Mouse (Mus musculus): ENCODE measurements at regions not wholly inside any gene's neighbourhood (a gene's known extent, or its start where the extent isn't known, plus 50 kb on each side); places are given as distances from the start of the nearest gene placed in this dataset.
"Not testable (repeated sequence)": the region's sequence is repeated elsewhere in the genome, so short reads cannot be mapped to it uniquely, and the experiment has no call there.

DNA sequence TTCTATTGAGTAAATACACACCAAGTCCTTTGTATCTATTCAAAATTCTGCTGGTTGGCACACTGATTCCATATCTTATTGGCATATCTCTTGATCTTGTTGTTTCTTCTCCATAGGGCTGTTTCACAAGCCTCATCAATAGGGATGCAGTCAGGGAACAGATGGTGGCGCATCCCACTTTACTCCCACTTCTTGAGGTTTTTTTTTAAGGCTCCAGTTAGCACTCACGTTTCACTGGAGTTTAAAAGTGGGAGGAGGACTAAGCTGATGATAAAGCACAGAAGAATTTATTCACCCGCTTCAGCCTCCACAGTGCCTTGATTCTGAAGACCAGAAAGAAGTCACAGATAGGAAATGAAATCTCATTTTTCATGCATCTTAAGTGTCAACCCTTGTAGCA is 199.8 kb downstream of the Fam198b start:
- Histone ChIP-seq H3K27me3 (replicated peaks) (no peaks in the 10 kb centered on the region), H3K4me1 (no peaks in the 10 kb centered on the region; the same call in 1 of the 2 replicates), H3K4me2 (no peak overlapping the region), H3K9ac (no peak overlapping the region), H3K9me3 (no peaks in the 10 kb centered on the region), H3K36me3 (replicated peaks) (no peaks in the 10 kb centered on the region), H3K4me3 (no peak overlapping the region), H3K27ac (no peak overlapping the region)
- 75% methylated on average over 3 of the region's 3 CpGs for WGBS
- no peak for ATAC-seq (replicated peaks)

DNA sequence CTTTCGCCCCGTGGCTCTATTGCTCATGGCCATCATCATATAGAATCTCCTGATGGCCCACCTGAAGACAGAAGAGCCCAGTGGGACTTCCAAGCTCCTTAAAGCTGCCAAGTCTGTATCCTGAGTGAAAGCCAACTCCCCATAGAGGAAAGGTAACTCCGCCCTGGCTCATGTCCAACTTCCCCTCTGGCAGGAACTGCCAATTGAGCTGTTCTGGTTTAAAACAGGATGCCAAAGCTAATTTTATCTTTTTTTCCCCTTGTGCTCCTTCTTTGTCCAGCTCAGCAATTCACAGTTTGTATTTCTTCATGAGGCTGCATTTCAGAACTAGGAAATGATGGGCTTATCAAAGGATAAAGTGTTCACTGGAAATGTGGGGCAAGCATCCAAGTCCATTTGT is 215.3 kb downstream of the Fam198b start:
- 89% methylated on average over 3 of the region's 3 CpGs for WGBS
- no peaks in the 10 kb centered on the region for H3K27me3 ChIP-seq (replicated peaks)
- no peaks in the 10 kb centered on the region for H3K9me3 ChIP-seq

DNA sequence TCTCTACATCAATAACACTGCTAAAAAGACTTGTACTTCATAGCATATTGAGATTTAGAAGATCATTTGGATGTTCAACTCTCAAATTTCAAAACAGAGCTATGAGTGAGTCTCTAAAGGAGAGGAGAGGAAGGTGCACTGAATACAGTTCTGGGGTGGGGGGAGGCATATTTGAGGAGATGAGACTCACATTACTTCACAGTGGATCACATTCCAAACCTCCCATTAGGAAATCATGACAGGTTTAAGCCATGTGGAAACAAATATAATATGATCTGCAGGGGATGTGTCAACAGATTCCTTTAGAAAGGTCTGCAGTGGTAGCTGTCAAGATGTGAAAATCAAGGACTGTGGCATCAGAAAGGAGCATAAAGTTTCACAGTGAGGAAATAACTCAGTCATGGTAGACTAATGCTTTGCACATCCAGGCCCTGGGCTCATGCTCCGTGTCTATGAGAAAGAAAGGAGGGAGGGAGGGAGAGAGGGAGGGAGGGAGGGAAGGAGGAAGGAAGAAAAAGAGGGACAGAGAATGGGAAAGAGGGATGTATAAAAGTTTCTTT is 235.9 kb downstream of the Fam198b start:
- Histone ChIP-seq H3K36me3 (replicated peaks) (no peaks in the 10 kb centered on the region), H3K4me3 (no peak overlapping the region), H3K9ac (no peak overlapping the region), H3K4me1 (no peaks in the 10 kb centered on the region), H3K9me3 (no peaks in the 10 kb centered on the region), H3K4me2 (no peak overlapping the region), H3K27ac (no peak overlapping the region), H3K27me3 (replicated peaks) (no peaks in the 10 kb centered on the region)
- no peak for ATAC-seq (replicated peaks)
- 55% methylated on average over 1 of the region's 1 CpGs for WGBS

More for the DNA sequence above, 215.3 kb downstream of the Fam198b start:
- Histone ChIP-seq H3K4me3 (no peak overlapping the region), H3K27ac (no peak overlapping the region), H3K9ac (no peak overlapping the region), H3K4me1 (no peaks in the 10 kb centered on the region), H3K36me3 (replicated peaks) (no peaks in the 10 kb centered on the region), H3K4me2 (no peak overlapping the region)
- no peak for ATAC-seq (replicated peaks)

DNA sequence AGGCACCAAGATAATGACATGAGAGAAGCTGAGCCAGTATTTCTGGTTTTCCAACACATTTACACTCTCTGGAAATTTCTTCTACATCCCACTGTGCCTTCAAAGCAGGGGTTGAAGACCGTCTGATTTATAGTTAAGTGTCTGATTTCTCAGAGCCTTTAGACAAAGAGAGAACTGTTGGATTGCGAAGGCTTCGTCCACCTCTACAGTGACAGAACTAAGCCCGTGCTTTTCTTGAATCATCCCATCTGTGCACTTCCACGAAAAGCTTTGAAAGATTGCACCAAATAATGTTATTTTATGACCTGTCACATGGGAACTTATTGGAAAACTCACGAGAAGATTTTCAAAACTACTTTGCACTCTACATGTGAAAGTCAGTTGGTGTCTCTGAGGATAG is 239.3 kb downstream of the Fam198b start:
- no peaks in the 10 kb centered on the region for H3K36me3 ChIP-seq (replicated peaks)
- no peaks in the 10 kb centered on the region for H3K9me3 ChIP-seq
- H3K4me2 ChIP-seq = no peak overlapping the region
- no peak overlapping the region for H3K4me3 ChIP-seq
- no peaks in the 10 kb centered on the region for H3K4me1 ChIP-seq
- WGBS = 87% methylated on average over 6 of the region's 6 CpGs
- H3K9ac ChIP-seq = no peak overlapping the region
- no peak for ATAC-seq (replicated peaks)
- no peak overlapping the region for H3K27ac ChIP-seq
- H3K27me3 ChIP-seq (replicated peaks) = no peaks in the 10 kb centered on the region

DNA sequence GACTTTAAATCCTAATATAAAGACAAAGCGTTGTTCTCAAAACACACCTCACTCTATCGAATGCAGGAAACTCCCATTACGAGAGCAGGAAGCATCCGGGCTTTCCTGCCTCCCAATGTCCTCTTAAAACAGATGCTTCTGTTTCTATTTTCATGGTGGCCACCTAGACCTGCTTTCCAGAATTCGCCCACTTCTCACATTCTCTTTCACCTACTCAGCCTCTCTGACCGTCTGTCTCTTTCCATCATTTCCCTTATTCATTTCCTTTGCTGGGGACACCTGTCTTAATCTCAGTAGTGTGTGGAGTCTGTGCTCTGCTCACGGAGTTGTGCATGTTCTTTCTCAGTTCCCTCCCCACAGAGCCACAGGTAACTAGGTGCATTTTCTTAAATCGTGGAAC is 240.3 kb downstream of the Fam198b start:
- H3K9me3 ChIP-seq = no peaks in the 10 kb centered on the region
- 90% methylated on average over 8 of the region's 8 CpGs for WGBS
- no peak overlapping the region for H3K27ac ChIP-seq
- H3K4me3 ChIP-seq = no peak overlapping the region
- no peaks in the 10 kb centered on the region for H3K27me3 ChIP-seq (replicated peaks)
- no peak overlapping the region for H3K4me2 ChIP-seq
- no peak for ATAC-seq (replicated peaks)
- H3K4me1 ChIP-seq = no peaks in the 10 kb centered on the region
- no peak overlapping the region for H3K9ac ChIP-seq
- no peaks in the 10 kb centered on the region for H3K36me3 ChIP-seq (replicated peaks)

DNA sequence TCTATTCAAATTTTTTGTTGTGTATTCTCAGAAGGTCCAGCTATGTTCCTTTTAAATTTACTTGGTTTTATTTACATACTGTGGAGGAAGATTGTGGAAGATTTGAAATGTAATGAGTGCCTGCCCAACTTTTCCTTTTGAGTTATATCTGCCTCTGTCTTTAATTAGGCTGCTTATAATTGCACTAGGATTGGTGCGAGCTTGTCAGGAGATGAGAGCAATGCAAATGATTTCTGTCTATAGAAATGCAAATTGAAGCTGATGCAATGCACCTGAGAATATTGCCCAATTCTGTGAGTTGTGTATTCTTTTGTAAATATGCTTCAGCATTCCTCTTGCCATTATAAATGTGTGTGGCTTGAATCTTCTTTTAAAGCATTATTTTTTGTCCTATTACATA is 257.4 kb downstream of the Fam198b start:
- ATAC-seq (replicated peaks) = 0 out of 2 replicates have a peak, but pooled peaks have one; percentile 37
- 32% methylated on average over 1 of the region's 1 CpGs for WGBS
- Histone ChIP-seq H3K27me3 (replicated peaks) (no peaks in the 10 kb centered on the region), H3K4me1 (no peaks in the 10 kb centered on the region), H3K36me3 (replicated peaks) (no peaks in the 10 kb centered on the region), H3K4me3 (no peak overlapping the region), H3K4me2 (no peak overlapping the region), H3K9me3 (no peaks in the 10 kb centered on the region), H3K27ac (no peak overlapping the region), H3K9ac (no peak overlapping the region)

DNA sequence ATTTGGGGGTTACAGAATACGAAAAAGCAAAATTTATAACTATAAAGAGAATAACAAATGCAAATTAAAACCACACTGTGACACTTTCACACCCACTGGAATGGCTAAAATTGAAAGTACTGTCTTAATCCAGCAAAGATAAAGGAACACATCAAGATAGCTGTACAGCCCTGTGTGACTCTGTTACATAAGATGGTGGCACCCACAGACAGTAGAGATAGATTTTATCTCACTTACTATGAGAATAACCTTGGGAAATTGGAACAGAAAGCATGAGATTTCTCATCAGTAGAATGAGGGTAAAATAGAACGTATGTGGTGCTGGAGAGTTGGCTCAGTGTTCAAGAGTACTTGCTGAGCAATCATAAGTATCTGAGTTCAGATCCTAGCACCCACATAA is 276.1 kb downstream of the Fam198b start:
- Histone ChIP-seq H3K4me3 (no peak overlapping the region), H3K27me3 (replicated peaks) (no peaks in the 10 kb centered on the region), H3K4me1 (no peaks in the 10 kb centered on the region), H3K9ac (no peak overlapping the region), H3K36me3 (replicated peaks) (no peaks in the 10 kb centered on the region), H3K4me2 (no peak overlapping the region), H3K9me3 (no peaks in the 10 kb centered on the region), H3K27ac (no peak overlapping the region)
- WGBS = 76% methylated on average over 2 of the region's 2 CpGs
- ATAC-seq (replicated peaks) = no peak

DNA sequence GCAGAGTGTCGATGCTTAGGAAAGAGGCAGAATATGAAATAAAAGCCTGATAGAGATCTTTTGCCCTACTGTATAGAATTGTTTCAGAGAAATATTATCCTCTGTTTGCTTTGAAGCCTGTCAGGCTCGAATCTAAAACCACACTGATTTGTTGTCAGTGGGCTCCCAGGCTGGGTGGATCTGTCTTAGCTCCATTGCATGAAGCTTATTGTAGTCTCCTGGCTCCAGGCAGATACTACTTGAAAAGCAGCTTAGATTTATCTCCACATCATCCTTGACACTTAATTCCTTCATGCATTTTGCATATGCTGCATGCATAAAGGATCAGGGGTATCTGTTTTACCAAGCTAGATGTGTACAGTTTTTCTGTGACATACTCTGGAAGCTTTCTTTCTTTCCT is 297.4 kb downstream of the Fam198b start:
- peaks cover 9% of the 10 kb centered on the region; the same call in 1 of the 2 replicates for H3K4me1 ChIP-seq
- no peaks in the 10 kb centered on the region for H3K9me3 ChIP-seq
- no peaks in the 10 kb centered on the region for H3K27me3 ChIP-seq (replicated peaks)
- ATAC-seq (replicated peaks) = peak; percentile 79
- WGBS = 36% methylated on average over 2 of the region's 2 CpGs
- H3K27ac ChIP-seq = peak overlapping the region; percentile 39; the same call in 1 of the 2 replicates
- no peak overlapping the region for H3K4me2 ChIP-seq
- no peak overlapping the region for H3K9ac ChIP-seq
- H3K36me3 ChIP-seq (replicated peaks) = no peaks in the 10 kb centered on the region
- no peak overlapping the region for H3K4me3 ChIP-seq

DNA sequence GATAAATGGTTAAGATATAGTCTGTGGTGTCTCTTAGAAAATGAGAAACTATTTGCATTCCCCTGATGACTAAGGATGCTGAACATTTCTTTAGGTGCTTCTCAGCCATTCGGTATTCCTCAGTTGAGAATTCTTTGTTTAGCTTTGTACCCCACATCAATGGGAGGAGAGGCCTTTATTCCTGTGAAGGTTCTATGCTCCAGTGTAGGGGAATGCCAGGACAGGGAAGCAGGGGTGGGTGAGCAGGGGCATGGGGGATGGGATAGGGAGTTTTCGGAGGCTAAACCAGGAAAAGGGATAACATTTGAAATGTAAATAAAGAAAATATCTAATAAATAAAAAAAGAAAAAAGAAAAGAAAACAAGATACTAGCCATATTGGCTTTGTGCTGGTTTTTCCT is 297.8 kb downstream of the Fam198b start:
- WGBS = 48% methylated on average over 2 of the region's 2 CpGs
- H3K4me2 ChIP-seq; H3K4me1 ChIP-seq; H3K9me3 ChIP-seq; H3K9ac ChIP-seq; H3K36me3 ChIP-seq (replicated peaks); H3K27me3 ChIP-seq (replicated peaks); H3K4me3 ChIP-seq: not testable (repeated sequence)
- peak overlapping the region; percentile 39; the same call in 1 of the 2 replicates for H3K27ac ChIP-seq
- peak; percentile 56; the same call in 1 of the 2 replicates for ATAC-seq (replicated peaks)

DNA sequence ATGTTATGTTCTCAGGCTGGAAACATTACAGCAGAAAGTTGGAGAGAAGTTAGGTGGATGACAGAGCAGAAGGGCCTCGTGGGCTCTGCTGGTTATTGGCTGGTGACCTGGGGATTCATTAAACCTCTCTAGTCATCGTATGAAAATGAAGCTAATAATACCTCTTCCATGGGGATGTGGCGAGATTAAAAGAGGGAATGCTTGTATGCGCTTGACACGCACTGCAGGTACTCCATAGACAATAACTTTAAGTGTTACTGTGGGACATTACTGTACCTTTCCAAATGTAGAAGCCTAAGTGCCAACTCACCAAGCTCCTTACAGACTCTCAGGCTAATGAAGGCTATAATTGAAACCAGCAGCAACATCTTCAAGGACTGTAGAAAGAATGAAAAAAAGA is 303.1 kb downstream of the Fam198b start:
- Histone ChIP-seq H3K27me3 (replicated peaks) (no peaks in the 10 kb centered on the region), H3K9me3 (no peaks in the 10 kb centered on the region), H3K9ac (no peak overlapping the region), H3K4me1 (0 out of 2 replicates have a peak, but pooled peaks cover under 1% of the 10 kb centered on the region), H3K4me2 (no peak overlapping the region), H3K27ac (no peak overlapping the region), H3K36me3 (replicated peaks) (no peaks in the 10 kb centered on the region), H3K4me3 (no peak overlapping the region)
- ATAC-seq (replicated peaks) = no peak
- 85% methylated on average over 5 of the region's 5 CpGs for WGBS

DNA sequence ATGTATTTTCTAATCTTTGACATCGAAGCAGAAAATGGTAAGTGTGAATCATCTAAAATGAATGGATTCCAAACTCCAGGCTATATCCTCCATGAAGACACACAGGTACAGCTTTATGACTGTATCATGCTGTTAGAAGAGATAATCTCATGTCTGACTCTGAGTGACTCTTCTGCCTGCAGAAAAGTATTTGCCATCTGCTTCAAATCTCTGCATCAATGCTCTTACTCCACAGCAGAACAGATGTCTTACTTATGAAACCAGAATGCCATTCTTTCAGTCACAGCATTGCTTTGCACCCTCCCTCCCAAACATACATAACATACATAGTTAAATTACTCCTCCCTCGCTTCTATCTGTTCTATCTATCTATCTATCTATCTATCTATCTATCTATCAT is 316.6 kb downstream of the Fam198b start:
- 84% methylated on average over 2 of the region's 2 CpGs for WGBS
- no peaks in the 10 kb centered on the region for H3K27me3 ChIP-seq (replicated peaks)
- H3K4me3 ChIP-seq = no peak overlapping the region
- no peak overlapping the region for H3K9ac ChIP-seq
- H3K4me1 ChIP-seq = peaks cover 5% of the 10 kb centered on the region; the same call in 1 of the 2 replicates
- no peak overlapping the region for H3K27ac ChIP-seq
- ATAC-seq (replicated peaks) = no peak
- H3K9me3 ChIP-seq = no peaks in the 10 kb centered on the region
- no peaks in the 10 kb centered on the region for H3K36me3 ChIP-seq (replicated peaks)
- H3K4me2 ChIP-seq = no peak overlapping the region

DNA sequence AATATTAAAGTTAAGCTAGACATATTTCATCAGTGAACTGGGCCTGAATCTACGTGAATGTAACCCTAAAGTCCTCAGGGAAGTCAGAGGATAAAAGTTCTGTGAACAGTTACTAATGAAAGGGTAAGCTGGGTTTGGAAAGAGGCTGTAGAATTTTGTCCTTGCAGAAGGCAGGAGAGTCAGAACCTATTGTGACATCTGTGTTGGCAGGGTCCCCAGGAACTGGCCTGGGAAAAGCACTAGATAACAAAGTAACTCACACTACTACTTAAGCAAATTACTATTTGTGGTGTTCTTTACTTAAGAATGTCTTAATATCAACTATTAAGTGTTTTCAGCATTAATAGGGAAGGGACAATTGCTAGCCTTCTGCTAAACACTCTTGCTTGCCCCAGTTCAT is 320.5 kb downstream of the Fam198b start:
- H3K27me3 ChIP-seq (replicated peaks) = no peaks in the 10 kb centered on the region
- H3K9me3 ChIP-seq = no peaks in the 10 kb centered on the region
- H3K27ac ChIP-seq = no peak overlapping the region
- ATAC-seq (replicated peaks) = no peak
- peaks cover 9% of the 10 kb centered on the region for H3K4me1 ChIP-seq
- H3K9ac ChIP-seq = no peak overlapping the region
- no peaks in the 10 kb centered on the region for H3K36me3 ChIP-seq (replicated peaks)
- H3K4me2 ChIP-seq = no peak overlapping the region
- WGBS = 43% methylated on average over 1 of the region's 1 CpGs
- H3K4me3 ChIP-seq = no peak overlapping the region

DNA sequence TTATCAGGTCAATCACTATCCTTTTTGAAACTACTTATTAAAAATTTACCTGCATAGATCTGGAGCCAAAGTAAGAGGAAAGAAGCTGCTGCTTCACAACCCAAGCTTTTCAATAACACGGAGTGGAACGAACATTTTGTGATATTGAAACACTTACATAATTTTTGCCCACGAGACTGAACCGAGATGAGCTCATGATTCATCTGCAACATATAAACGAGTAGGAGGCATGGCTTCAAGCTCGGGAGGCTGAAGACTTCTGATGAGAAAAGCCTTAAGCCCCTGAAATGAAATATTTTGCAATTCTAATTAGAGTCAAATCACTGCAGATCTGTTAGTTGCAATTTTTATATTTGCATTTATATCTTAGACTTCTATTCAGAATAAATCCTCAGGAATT is 321.0 kb downstream of the Fam198b start:
- Histone ChIP-seq H3K27me3 (replicated peaks) (no peaks in the 10 kb centered on the region), H3K4me1 (peaks cover 9% of the 10 kb centered on the region), H3K4me2 (no peak overlapping the region), H3K4me3 (no peak overlapping the region), H3K36me3 (replicated peaks) (no peaks in the 10 kb centered on the region), H3K9me3 (no peaks in the 10 kb centered on the region), H3K27ac (no peak overlapping the region), H3K9ac (no peak overlapping the region)
- ATAC-seq (replicated peaks) = no peak
- WGBS = 37% methylated on average over 6 of the region's 6 CpGs
